Mouse (Mus musculus): Measurements from ENCODE around the gene Nlk.
A peak's percentile ranks its signal among the peaks of the same experiment; 100 is the strongest.

The Nlk gene

DNA sequence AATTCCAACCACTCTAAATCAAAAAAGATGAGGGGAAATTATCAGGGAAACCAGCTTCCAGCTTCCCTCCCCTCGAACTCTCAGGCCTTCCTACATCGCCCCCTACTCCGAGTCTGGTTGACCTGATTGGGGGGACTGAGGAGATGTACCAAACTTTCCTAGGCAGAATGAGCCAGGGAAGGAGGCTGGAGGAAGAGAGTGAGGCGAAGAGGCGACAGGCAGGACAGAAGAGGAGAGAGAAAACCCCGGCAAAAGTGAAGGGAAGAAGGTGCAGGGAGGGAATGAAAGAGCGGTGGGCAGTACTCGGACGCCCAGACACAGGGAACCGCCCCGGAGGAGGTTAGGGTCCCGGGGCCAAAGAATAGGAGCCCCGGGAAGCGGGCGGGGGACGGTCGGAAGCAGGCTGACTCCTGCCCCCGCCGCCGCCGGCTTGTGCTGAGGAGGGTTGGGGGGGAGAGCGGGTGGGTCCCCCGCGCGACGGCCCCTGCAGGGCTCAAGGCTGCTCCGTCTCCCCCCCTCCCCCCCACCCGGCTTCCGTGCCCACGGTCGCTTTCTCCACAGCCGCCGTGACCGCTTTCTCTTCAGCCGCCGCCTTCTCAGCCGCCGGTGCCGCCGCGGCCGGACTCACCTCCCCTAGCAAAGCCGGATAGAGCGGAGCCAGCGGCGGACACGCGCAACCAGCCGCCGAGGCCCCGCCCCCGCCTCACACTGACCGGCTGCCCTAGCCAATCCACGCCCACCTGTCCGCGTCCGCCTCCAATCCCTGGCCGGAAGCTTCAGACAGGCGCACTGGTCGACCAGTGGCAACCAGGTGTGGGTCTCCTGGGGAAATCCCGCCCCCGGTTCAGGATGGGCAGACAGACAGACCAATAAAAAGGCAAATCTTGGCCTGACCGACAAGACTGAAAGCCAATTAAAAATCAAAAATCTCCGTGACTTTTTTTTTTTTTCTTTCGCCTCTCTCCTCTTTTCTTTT lies at the start of gene Nlk:
Gene Nlk, minus strand, starts transcription at position 597 of the 976 bp plus-strand sequence.
- DNase-seq (ENCODE audit: low read depth): peak; percentile 97

DNA sequence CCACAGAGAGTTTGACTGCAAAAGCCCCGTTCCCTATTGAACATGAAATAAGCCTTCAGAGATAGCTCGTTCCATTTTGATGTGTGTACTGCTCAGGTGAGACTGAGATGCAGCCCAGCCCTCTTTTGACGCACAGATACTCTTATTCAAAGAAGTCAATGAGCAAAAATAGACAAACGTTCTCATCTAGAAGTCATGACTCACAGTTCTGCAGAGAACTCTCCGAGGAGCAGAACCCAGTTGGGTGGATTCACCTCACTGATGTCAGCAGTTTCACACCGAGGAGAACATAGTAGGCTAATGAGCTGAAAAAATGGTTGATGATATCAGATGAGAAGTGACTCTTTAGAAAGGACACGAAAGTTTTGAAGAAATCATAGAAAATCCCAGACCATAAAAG lies 49.1 kb upstream of the Nlk start:
- DNase-seq (ENCODE audit: low read depth): no peak

DNA sequence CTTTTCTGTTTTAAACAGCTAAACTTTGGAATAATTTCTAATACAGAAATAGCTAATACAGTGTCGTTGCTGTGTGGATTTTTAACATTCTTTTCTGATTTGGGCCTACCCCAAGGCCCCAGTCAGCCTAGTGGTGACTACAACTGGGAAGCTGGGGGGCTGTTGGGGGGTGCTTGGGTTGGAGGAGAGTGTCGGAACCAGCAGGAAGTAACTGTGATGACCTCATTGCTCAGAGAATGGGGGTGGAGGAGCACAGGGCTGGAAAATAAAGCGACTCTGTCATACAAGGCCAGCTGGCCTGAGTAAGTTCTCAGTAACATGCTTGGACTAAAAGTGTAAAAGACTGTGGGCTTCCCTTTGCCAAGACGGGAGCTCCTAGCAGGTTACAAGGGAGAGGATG lies 48.3 kb upstream of the Nlk start:
- no peak for DNase-seq (ENCODE audit: low read depth)

DNA sequence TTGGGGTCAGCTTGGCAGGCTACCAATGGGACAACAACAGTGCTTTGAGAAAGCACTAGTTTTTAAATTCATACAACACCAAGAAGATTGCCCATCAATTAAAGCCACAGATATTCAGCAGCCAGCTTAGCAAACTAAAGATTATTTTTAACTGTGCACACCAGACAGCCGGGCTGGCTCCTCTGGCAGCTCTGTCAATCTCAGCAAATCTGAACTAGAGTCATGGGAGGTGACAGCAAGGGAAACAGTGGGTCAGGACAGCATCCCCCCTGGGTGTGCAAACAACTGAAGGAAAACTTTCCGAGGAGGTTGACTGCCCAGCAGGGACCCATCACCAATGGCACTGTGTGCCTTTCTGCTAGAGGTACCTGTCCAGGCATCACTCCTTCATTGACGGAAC lies 45.3 kb upstream of the Nlk start:
- no peak for DNase-seq (ENCODE audit: low read depth)

DNA sequence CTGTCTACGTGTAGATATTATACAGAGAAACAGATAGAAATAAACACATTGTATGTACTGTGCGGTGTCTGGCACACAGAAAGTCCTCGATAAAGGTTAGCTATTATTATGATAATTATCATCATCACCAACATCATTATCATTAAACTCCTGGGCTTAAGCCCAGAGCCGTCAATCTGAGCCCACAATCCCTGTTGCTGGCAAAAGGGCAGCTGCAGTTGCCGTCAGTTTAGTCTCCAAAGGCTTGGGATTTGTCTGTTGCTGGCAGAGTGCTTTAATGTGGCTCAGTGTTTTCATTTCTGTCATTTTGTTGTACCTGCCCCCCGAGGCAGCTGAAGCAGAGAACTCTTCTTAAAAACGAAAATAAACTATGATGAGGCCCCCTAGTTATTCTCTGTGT lies 44.8 kb upstream of the Nlk start:
- no peak for DNase-seq (ENCODE audit: low read depth)

DNA sequence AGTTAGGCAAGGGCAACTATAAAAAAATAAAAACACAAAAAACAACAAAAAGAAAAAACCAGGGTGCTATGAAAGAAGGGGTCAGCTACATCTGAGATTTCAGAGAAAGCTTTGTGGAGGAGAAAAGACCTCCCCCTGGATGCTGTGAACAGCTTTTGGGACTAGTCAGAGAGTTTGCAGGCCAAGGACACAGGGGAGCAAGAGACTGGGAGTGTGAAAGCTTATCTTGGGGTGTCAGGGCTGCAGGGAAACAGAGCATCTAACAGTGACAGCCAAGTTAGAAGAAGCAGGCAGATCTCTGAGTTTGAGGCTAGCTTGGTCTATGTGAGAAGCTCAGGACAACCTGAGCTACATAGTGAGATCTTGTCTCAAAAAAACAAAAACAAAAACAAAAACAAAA lies 42.2 kb upstream of the Nlk start:
- no peak for DNase-seq (ENCODE audit: low read depth)

DNA sequence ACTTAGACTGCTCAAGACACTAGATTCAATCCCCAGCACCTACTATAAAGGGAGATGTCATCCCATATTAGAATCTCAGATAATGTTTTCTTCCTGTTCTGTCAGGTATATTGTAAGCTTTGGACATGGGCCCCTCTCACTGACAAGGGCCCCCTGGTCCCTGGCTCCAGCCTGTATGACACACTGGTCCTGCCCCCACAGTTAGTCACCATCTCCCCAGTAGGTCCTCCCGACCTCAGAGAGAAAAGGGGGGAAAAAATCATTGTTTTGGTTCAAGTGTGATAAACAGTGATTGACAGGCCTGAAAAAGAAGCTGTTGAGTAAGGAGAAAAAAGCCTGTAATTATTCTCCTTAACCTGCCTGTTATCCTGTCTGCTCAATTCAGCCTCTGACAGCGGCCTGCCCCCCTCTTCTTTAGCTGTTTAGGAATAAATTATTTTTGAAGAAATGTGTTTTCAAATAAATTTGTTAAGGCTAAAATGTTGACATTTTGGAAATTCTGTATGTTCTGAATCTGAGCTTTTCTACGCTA lies 39.8 kb upstream of the Nlk start:
- no peak for DNase-seq (ENCODE audit: low read depth)

DNA sequence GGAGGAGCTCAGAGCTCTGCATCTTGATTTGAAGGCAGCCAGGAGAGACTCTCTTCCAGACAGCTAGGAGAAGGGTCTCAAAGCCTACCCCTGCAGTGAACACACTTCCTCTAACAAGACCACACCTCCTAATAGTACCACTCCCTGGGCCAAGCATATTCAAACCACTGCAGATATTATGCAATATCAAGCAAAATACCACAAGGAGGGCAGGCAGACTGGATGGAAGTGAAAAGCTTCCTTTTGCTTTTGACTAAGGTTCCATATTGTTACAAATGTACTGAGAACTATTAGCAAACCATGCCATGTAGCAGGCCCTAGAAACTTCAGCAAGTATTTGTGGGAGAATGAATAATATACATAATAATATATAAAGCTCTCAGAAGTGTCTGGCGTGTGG lies 38.0 kb upstream of the Nlk start:
- DNase-seq (ENCODE audit: low read depth): no peak

DNA sequence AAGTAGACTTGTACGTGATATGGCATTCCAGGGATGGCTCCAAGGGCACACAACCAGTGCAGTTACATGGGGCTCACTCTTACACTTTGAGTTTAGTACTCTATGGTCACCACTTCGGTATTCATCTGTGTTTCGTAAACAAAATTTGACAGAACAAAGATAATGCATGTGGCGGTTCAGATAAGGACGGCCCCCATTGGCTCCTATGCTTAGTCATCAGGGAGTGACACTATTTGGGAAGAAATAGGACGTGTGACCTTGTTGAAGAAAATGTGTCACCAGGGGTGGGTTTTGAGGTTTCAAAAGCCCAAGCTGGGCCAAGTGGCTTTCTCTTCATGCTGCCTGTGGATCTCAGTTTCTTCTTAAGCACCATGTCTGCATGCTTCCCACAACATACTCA lies 35.4 kb upstream of the Nlk start:
- no peak for DNase-seq (ENCODE audit: low read depth)

DNA sequence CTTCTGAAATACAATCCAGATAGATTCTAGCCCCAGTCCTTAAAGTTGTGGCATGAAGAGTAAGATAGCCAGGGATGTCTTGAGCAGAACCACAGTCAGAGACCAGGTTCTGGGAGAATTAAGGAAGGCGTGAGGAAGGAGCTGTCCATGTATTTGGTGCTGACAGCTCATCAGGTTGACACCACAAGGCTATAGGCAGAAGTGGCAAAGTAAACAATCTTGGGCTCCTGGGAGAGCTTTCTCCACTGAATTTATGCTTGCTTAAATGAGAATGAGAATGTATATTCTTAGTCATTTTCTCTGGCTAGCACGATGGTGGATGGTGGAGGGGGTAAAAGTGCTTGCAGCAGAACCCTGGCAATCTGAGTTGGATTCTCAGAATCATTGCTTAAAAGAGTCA lies 33.7 kb upstream of the Nlk start:
- no peak for DNase-seq (ENCODE audit: low read depth)

DNA sequence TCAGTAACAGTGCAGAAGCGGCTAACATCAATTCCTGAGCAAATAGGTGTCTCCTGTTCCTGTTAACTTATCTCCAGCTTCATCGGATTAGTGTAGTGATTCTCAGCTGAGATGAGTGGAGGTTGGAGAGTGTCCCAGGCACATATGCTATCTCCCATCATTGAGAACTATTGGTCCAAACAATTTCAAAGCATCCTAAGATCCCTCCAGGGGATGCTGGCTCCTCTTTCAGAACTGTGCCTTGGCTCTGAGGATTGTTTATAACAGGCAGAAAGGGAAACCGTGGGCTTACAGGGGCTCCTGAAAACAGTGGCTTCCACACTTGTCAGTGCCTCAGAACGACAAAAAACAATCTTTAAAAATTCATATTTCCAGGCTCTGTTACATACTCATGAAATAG lies 30.9 kb upstream of the Nlk start:
- DNase-seq (ENCODE audit: low read depth): no peak

DNA sequence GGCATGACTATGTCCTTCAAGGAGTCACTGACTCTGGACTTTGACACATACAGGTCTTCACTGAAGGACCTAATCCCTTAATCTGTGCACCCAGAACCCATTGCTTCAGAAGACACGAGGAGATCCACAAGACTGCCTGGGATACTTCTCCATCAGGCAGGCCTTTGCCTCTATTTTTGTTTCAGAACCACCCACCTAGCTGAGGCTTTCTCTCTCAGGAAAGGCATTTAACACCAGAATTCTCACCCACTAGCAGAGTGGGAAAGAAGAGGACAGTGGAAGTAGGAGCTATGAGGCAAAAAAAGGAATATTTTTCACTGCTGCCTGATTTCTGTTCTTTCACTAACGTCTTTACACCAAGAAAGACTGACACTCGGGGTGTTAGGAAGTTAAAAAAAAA lies 29.2 kb upstream of the Nlk start:
- no peak for DNase-seq (ENCODE audit: low read depth)

DNA sequence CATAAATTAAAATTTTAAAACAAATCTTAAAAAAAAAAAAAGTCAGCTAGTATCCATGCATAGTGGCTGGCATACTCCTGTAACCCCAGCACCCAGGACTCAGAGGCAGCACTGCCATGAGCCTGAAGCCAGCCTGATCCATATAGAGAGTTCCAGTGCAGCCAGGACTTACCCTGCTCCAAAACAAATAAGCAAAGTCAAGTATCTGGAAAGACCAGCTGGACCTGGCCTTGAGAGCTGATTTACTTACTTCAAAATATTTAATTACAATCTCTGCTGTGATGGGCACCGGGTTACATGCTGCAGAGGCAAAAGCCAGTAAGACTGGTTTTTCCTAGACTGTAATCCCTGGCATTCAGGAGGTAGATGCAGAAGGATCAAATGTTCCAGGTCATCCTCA lies 27.6 kb upstream of the Nlk start:
- DNase-seq (ENCODE audit: low read depth): no peak

DNA sequence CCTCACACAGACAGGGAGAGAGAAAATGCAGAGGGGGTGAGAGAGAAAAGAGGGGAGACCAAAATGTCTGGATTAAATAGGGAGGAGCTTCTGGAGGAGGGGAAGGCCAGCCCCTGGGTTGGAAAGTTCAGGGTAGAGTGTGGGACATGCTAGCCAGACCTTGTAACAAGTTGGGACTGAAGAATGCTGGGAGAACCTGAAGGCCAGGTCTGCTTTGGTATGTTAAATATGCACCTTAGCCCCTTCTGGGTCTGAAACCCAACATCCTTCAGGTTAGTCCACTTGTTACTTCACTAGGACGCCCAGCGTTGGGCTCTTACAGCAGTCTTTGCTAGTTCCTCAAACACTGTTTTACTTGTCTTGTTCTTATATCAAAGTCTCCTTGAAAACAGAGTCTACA lies 24.2 kb upstream of the Nlk start:
- DNase-seq (ENCODE audit: low read depth): no peak

DNA sequence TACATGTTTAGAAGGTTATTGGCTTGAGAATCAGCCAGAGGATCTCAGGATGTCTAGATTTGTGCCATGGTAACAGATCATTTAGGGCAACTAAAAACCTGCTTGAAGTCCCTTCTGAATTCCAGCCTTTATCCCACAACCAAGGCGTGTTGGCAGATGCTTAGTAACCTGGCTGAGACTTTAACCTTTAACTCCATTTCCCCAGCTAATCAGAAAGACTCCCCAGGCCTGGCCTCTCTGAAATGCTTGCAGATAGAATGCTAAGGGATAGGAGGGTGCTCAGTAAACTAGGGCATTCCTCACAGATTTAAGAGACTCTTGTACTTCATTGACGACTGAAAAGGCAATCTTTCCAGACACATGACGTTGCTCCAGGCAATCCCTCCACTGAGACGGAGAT lies 20.5 kb upstream of the Nlk start:
- no peak for DNase-seq (ENCODE audit: low read depth)

DNA sequence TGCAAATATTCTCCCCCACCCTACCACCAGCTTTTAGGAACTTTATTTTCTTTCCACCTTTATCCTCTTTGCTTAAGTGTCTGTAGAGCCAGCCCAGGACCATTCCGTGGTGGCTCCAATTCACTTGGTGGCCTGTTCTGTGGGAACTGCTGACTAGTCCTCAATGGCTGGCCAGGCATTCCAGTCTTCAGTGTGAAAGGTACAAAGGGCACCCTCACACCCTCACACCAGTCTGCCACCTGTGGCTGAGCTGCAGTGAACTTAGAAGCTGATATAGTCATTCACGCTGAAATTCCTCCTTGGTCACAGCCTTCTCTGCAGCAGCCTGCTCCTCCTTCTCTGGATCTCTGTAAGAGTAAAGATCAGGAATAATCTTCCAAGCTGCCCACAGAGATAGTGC lies 11.5 kb upstream of the Nlk start:
- DNase-seq (ENCODE audit: low read depth): no peak

DNA sequence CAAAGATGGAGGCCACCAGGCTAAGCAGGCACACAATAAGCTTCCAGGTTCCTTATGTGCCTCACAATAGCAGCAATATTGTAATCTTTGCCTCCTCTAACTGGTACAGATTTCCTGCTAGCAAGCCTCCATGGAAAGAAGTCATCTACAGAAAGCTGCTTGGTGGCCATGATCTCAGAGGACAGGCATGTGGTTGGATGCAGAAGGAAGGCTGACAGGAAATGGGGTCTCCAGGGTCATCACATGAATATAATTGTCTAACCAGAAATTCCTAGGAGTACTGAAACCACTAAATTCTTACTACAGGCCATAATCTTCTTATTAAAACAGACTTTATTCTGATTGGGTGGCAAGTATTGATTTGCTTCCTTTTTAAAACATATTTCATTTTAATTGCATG lies 8.9 kb upstream of the Nlk start:
- no peak for DNase-seq (ENCODE audit: low read depth)

DNA sequence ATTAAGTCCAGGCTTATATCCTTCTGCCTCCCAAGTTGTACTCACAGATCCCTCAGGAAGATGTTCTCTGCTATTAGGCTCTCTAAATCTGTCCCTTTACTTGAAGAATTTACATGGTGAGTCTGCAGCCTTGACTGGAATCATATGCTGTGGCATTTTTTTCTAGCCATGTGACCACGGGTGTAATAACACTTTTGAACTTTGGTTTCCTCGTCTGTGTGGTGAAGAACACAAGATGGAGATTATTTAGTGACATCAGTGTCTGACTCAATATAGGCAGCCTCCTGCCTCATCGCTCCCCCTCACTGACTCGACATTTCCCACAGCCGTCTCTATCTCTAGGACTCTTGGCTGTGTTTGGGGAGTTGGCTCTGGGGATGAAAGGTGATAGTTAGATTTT lies 5.9 kb upstream of the Nlk start:
- no peak for DNase-seq (ENCODE audit: low read depth)

DNA sequence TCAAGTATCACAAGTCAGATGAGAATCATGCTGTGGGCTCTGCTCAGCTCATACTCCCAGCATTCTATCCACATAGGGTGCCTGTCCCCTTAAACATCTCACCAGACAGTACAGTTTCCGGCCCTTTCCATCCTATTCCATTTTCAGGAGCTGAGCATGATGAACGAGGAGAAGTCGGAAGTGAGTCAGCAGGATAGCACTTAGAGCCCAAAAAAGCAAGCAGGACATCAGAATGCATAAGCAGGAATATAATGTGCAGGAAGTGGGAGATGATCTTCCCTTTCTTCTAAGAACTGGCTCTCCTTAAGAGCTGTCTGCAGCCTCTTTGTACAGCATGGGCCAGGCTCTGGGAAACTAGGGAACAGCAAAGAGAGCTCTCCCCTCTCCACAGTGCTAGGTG lies 5.1 kb upstream of the Nlk start:
- no peak for DNase-seq (ENCODE audit: low read depth)

DNA sequence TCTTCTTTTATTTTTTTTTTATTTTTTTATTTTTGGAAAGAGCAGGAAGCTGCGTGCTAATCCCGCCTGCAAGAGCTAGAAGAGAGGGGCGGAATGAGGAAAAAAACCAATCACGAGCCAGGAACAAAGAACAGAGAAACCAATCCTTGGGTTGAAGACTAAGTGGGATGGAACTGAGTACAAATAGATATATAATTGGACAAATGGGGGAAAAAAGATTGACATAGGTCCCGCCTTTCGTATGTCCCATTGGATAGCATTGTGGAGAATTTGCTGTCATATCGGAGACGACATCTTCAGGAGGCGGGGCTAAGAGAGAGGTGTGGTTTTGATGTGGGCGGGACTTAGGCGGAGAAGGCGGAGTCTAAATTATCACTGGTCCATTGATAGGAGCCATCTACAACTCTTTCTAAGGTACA lies 589 bp upstream of the Nlk start:
- DNase-seq (ENCODE audit: low read depth): peak; percentile 94

DNA sequence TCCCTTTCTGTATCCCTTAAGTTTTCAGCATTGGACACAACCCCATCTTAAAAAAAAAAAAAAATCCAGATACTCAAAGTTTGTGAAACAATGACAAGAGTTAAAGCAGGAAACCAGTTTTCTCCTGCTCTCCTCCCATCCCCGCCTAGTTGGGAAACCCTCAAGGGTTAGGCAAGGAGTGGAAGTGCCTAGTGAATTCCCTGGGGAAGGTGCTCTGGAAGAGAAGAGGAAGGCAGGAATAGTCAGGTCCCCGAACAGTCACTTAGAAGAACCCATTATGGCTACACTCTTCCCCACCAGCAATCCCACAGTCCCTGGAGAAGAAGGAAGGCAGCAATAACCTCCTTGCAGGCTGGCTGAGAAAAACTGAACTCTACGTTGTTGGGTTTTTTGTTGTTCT lies 2.9 kb downstream of the Nlk start:
- DNase-seq (ENCODE audit: low read depth): no peak

DNA sequence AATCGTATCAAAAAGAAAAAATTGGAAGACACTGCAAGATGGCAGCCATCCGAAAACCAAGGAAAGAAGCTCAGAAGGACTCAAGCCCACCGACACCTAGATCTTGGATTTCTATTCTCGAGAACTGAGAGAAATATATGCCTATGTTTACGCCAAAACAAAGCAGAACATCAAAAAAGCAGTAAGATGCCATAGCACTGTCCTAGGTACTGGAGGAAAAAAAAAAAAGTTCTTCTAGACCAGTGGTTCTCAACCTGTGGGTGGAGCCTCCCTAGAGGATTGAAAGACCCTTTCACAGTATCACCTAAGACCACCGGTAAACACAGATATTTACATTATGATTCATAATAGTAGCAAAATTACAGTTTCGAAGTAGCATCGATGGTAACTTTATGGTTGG lies 3.9 kb downstream of the Nlk start:
- DNase-seq (ENCODE audit: low read depth): no peak

DNA sequence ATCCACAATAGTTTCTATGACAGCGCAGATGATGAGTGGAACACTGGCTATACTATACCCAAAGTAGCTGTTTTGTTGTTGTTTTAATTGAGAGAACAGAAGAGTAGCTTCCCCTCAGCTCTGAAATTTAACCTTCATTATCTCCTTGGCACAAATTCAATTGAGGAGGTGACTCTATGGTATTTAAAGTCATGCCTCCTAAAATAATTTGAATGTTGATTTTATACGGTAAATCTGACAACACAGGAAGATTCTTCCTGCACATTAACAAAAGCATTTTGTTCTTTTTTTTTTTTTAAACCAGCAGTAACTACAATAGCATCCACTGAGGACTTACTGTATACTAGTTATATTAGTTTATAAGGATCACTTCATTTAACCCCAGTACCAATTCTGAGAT lies 6.0 kb downstream of the Nlk start:
- DNase-seq (ENCODE audit: low read depth): no peak

DNA sequence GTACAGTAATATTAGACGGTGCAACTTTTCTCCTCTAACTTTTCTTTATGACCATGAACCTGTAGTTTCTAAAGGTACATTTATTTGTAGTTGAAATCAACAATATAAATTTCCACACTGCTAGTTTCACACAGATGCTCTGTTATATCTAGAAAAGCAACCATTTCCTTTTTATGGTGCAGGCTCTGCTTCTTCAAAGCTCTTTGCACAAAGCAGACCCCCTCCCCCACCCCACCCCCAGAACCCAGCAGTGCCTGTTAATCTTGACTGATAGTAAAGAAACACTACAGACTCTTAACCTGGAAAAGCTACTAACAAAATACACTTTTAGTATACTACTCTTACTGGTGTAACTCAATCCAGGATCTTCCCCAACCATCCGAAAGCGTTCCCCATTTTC lies 6.6 kb downstream of the Nlk start:
- peak; percentile 68 for DNase-seq (ENCODE audit: low read depth)
